Mouse (Mus musculus): ENCODE results near the gene Tbrg4. TPM values are rescaled to one million over a fixed set of nuclear protein-coding genes. Genes with fewer than 3 reads are reported as not detected.

The Tbrg4 gene
- polyA plus RNA-seq, 1 experiment from 2014 or later = 46.6 TPM

DNA sequence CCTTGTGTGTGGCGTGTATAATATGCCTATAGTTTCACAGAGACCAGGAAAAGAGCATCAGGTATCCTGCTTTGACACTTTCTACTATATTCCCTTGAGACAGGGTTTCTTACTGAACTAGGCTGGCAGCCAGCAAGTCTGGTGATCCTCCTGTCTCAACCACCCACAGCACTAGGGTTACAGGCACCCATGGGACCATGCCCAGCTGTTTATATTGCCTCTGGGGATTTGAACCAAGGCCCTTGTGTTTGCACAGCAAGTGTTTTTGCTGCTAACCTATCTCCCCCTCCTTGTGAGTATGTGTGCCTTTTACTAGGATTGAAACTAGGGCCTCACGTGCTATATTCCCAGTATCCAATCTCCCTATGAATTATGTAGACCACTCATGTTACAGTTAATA, 44.3 kb downstream of the Tbrg4 start:
- no peak for TF ChIP-seq CTCF (IDR thresholded peaks at IDR 0.05; ENCODE audit: low read depth)
- H3K4me2 ChIP-seq = no peak overlapping the region
- H3K9me3 ChIP-seq (ENCODE audit: low read depth, low read length) = no peaks in the 10 kb centered on the region
- H3K27ac ChIP-seq (ENCODE audit: low read depth) = no peak overlapping the region
- ATAC-seq (ENCODE audit: insufficient read depth) = no peak
- H3K9ac ChIP-seq = no peak overlapping the region
- WGBS = 91% methylated on average over 2 of the region's 2 CpGs
- peaks cover 37% of the 10 kb centered on the region for H3K36me3 ChIP-seq (ENCODE audit: insufficient read depth)
- no peaks in the 10 kb centered on the region for H3K27me3 ChIP-seq (ENCODE audit: insufficient read depth, low read length)
- H3K4me3 ChIP-seq (ENCODE audit: low read depth, low read length) = no peak overlapping the region
- H3K4me1 ChIP-seq (ENCODE audit: insufficient read depth) = no peaks in the 10 kb centered on the region
- no peak for DNase-seq

DNA sequence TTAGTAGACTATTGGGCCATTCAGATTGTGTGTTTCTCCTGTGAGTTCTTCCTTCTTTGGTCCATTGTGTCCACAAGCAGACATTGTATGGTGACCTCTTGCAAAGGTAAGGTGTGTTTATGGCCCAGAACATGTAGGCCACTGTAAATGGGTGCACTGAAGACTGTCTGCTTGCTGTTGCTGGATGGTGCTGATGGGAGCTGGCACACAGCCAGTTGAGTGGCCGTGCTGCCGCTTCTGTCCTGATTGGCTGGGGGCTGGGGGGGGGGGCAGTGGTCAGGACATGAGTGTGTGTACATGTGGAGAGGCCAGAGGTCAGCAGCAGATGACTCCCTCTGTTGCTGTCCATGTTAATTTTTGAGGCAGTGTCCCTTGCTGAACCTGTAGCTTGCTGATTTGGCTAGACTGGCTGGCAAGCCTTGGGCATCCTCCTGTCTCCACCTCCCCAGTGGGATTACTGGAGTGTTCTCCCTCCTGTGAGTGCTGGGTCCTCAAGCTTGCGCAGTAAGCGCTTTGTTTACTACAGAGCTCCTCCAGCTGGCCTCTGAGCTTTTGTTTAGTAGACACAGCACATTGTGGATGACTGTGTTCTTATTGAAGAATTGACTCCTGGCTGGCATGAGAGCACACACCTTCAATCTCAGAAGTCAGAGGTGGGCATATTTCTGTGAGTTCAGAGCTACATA, 45.7 kb downstream of the Tbrg4 start:
- H3K27ac ChIP-seq (ENCODE audit: low read depth) = no peak overlapping the region
- no peaks in the 10 kb centered on the region for H3K9me3 ChIP-seq (ENCODE audit: low read depth, low read length)
- no peak overlapping the region for H3K4me2 ChIP-seq
- H3K27me3 ChIP-seq (ENCODE audit: insufficient read depth, low read length) = no peaks in the 10 kb centered on the region
- no peak for TF ChIP-seq CTCF (IDR thresholded peaks at IDR 0.05; ENCODE audit: low read depth)
- no peak overlapping the region for H3K9ac ChIP-seq
- H3K36me3 ChIP-seq (ENCODE audit: insufficient read depth) = peaks cover 27% of the 10 kb centered on the region
- H3K4me3 ChIP-seq (ENCODE audit: low read depth, low read length) = no peak overlapping the region
- H3K4me1 ChIP-seq (ENCODE audit: insufficient read depth) = no peaks in the 10 kb centered on the region
- DNase-seq = no peak
- ATAC-seq (ENCODE audit: insufficient read depth) = no peak
- 70% methylated on average over 4 of the region's 4 CpGs for WGBS

DNA sequence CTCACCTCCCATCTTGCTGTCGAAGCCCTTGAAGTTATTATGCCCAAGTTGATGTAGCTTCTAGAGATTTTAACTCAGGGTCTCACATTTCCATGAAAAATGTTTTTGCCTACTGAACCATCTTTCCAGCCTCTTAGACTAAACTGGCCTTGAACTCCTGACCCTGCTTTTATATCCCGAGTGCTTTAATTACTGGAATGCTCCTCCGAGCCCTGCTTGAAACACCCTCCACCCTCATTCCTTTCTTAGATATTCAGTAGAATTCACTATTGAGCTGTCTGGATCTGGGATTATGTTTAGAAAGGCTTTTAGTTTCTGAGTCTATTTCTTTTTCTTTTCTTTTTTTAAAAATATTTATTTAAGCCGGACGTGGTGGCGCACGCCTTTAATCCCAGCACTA, 46.5 kb downstream of the Tbrg4 start:
- no peaks in the 10 kb centered on the region for H3K4me1 ChIP-seq (ENCODE audit: insufficient read depth)
- DNase-seq = no peak
- no peaks in the 10 kb centered on the region for H3K27me3 ChIP-seq (ENCODE audit: insufficient read depth, low read length)
- no peak for TF ChIP-seq CTCF (IDR thresholded peaks at IDR 0.05; ENCODE audit: low read depth)
- H3K9me3 ChIP-seq (ENCODE audit: low read depth, low read length) = no peaks in the 10 kb centered on the region
- H3K4me2 ChIP-seq = no peak overlapping the region
- H3K27ac ChIP-seq (ENCODE audit: low read depth) = no peak overlapping the region
- WGBS = 84% methylated on average over 7 of the region's 7 CpGs
- ATAC-seq (ENCODE audit: insufficient read depth) = no peak
- H3K4me3 ChIP-seq (ENCODE audit: low read depth, low read length) = no peak overlapping the region
- H3K36me3 ChIP-seq (ENCODE audit: insufficient read depth) = peaks cover 19% of the 10 kb centered on the region; the same call in 1 of the 2 replicates
- H3K9ac ChIP-seq = no peak overlapping the region

- no peak for TF ChIP-seq CTCF (IDR thresholded peaks at IDR 0.05; ENCODE audit: low read depth)
- 90% methylated on average over 3 of the region's 3 CpGs for WGBS
- no peak overlapping the region for H3K4me2 ChIP-seq
These were observed 49.7 kb downstream of the Tbrg4 start for GRCm38 (mm10) chr11:6576151-6576550.

DNA sequence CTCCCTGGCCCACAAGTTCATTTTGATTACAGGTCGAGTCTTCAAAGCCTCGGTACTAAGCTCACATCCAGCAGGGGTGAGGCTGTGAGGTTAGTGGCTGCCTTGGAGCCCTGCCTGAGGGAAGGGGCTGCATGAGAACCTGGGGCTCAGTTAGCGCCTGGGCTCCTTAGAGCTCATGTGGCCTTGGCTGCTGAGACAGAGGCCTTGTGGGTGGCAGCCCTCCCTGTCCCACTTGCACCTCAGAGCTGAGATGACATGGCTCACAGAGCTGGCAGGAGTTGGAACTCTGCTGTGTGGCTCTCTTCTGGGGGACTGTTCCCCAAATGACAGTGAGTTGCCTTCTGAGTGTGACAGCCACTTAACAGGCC, 56.5 kb downstream of the Tbrg4 start:
- H3K27me3 ChIP-seq (ENCODE audit: insufficient read depth, low read length) = no peaks in the 10 kb centered on the region
- DNase-seq (no peak), ATAC-seq (ENCODE audit: insufficient read depth) (no peak)
- H3K4me3 ChIP-seq (ENCODE audit: low read depth, low read length) = no peak overlapping the region
- no peaks in the 10 kb centered on the region for H3K9me3 ChIP-seq (ENCODE audit: low read depth, low read length)
- no peak overlapping the region; the same call in 1 of the 2 replicates for H3K27ac ChIP-seq (ENCODE audit: low read depth)
- 42% methylated on average over 3 of the region's 3 CpGs for WGBS
- H3K36me3 ChIP-seq (ENCODE audit: insufficient read depth) = 0 out of 2 replicates have a peak, but pooled peaks cover 13% of the 10 kb centered on the region
- TF ChIP-seq CTCF (IDR thresholded peaks at IDR 0.05; ENCODE audit: low read depth) = no peak
- H3K9ac ChIP-seq = no peak overlapping the region; the same call in 1 of the 2 replicates
- no peaks in the 10 kb centered on the region; the same call in 1 of the 2 replicates for H3K4me1 ChIP-seq (ENCODE audit: insufficient read depth)
- H3K4me2 ChIP-seq = no peak overlapping the region

More at GRCm38 (mm10) chr11:6576151-6576550, 49.7 kb downstream of the Tbrg4 start:
- H3K4me3 ChIP-seq (ENCODE audit: low read depth, low read length) = no peak overlapping the region
- no peak for ATAC-seq (ENCODE audit: insufficient read depth)
- H3K27me3 ChIP-seq (ENCODE audit: insufficient read depth, low read length) = no peaks in the 10 kb centered on the region
- no peak overlapping the region for H3K27ac ChIP-seq (ENCODE audit: low read depth)
- H3K4me1 ChIP-seq (ENCODE audit: insufficient read depth) = no peaks in the 10 kb centered on the region
- no peak for DNase-seq
- peaks cover 23% of the 10 kb centered on the region; the same call in 1 of the 2 replicates for H3K36me3 ChIP-seq (ENCODE audit: insufficient read depth)
- H3K9me3 ChIP-seq (ENCODE audit: low read depth, low read length) = no peaks in the 10 kb centered on the region
- H3K9ac ChIP-seq = no peak overlapping the region

GRCm38 (mm10) chr11:6568584-6569409, 57.1 kb downstream of the Tbrg4 start:
- Histone ChIP-seq H3K27ac (ENCODE audit: low read depth) (peak overlapping the region; percentile 34; the same call in 1 of the 2 replicates), H3K4me2 (no peak overlapping the region), H3K4me3 (ENCODE audit: low read depth, low read length) (no peak overlapping the region), H3K4me1 (ENCODE audit: insufficient read depth) (no peaks in the 10 kb centered on the region; the same call in 1 of the 2 replicates), H3K27me3 (ENCODE audit: insufficient read depth, low read length) (no peaks in the 10 kb centered on the region), H3K9me3 (ENCODE audit: low read depth, low read length) (no peaks in the 10 kb centered on the region), H3K9ac (peak overlapping the region; percentile 4; the same call in 1 of the 2 replicates), H3K36me3 (ENCODE audit: insufficient read depth) (peaks cover 13% of the 10 kb centered on the region; the same call in 1 of the 2 replicates)
- 50% methylated on average over 11 of the region's 11 CpGs for WGBS
- TF ChIP-seq CTCF (IDR thresholded peaks at IDR 0.05; ENCODE audit: low read depth) = no peak
- DNase-seq = peak; percentile 46
- ATAC-seq (ENCODE audit: insufficient read depth) = peak; percentile 50; the same call in 1 of the 2 replicates

GRCm38 (mm10) chr11:6567951-6568350, 57.9 kb downstream of the Tbrg4 start:
- no peak for TF ChIP-seq CTCF (IDR thresholded peaks at IDR 0.05; ENCODE audit: low read depth)
- ATAC-seq (ENCODE audit: insufficient read depth) = 0 out of 2 replicates have a peak, but pooled peaks have one; percentile 7

More at GRCm38 (mm10) chr11:6567951-6568350, 57.9 kb downstream of the Tbrg4 start:
- no peaks in the 10 kb centered on the region for H3K27me3 ChIP-seq (ENCODE audit: insufficient read depth, low read length)
- DNase-seq = peak; percentile 42
- H3K4me2 ChIP-seq = no peak overlapping the region
- peaks cover 15% of the 10 kb centered on the region; the same call in 1 of the 2 replicates for H3K36me3 ChIP-seq (ENCODE audit: insufficient read depth)
- no peak overlapping the region for H3K4me3 ChIP-seq (ENCODE audit: low read depth, low read length)
- H3K27ac ChIP-seq (ENCODE audit: low read depth) = no peak overlapping the region
- no peak overlapping the region for H3K9ac ChIP-seq
- H3K4me1 ChIP-seq (ENCODE audit: insufficient read depth) = no peaks in the 10 kb centered on the region; the same call in 1 of the 2 replicates
- WGBS = 63% methylated on average over 8 of the region's 8 CpGs
- H3K9me3 ChIP-seq (ENCODE audit: low read depth, low read length) = no peaks in the 10 kb centered on the region
